Mouse (Mus musculus) thymus, adult 2 months (tissue): ENCODE measurements around the gene Clp1.

Experiments
- CTCF ChIP-seq: fragments of 200-500 bp; IDR thresholded peaks from 2 replicates; pipeline ENCODE4 v1.5.1; 2012; ENCODE audit warnings: mild to moderate bottlenecking, control low read depth, low read length, moderate library complexity, borderline replicate concordance; ENCODE audit not compliant: control insufficient read depth, poor library complexity, insufficient read depth; ENCODE audit errors: extremely low read depth
- POLR2A ChIP-seq: fragments of 200-500 bp; IDR thresholded peaks from 2 replicates; pipeline ENCODE4 v1.6.1; 2012; ENCODE audit warnings: mild to moderate bottlenecking, low read length, control low read depth, moderate library complexity; ENCODE audit not compliant: control insufficient read depth, poor library complexity, insufficient read depth; ENCODE audit errors: extremely low read depth

DNA sequence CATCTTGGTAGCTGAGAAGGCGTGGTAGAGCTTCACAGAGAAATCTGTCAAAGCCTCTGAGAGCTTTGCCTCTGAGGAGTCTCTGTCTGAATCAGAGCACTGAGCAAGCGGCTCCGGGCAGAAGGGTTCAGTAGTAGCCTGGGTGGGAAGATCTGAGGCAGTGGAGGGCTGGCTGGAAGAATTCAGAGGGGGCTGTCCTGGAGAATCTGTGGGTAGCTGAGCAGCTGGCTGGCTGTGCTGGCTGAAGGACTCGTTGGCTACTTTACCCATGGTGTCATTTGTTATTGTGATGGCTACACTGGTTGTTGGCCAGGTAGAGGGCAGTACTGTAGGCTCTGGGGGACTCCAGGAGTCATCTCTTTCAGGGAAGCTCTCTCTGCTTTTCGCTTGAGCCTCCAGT, 46.0 kb upstream of the Clp1 start:
- TF ChIP-seq CTCF = no peak
- TF ChIP-seq POLR2A = no peak
